Mouse (Mus musculus): ENCODE measurements around the gene Jam2. TPM values are rescaled to one million over a fixed set of nuclear protein-coding genes. Genes with fewer than 3 reads are reported as not detected.

Jam2 gene
- total and polyA plus RNA-seq, 2 experiments from 2014 or later, result 28.7 to 31.2 TPM

- Histone ChIP-seq H3K27ac (peak within 1 kb of the TSS; percentile 97), H3K9me3 (ENCODE audit: low read length) (no peaks in the 10 kb centered on the region), H3K36me3 (ENCODE audit: insufficient read depth, low read length) (peaks cover 2% of the 10 kb centered on the region; the same call in 1 of the 2 replicates), H3K4me1 (ENCODE audit: insufficient read depth, low read length) (peaks cover 3% of the 10 kb centered on the region; the same call in 1 of the 2 replicates), H3K4me3 (ENCODE audit: low read length) (peak within 1 kb of the TSS; percentile 100), H3K27me3 (ENCODE audit: insufficient read depth, low read length) (no peaks in the 10 kb centered on the region), H3K4me2 (ENCODE audit: low read depth, low read length) (peak within 1 kb of the TSS; percentile 63), H3K9ac (replicated peaks; ENCODE audit: low read length) (peak within 1 kb of the TSS; percentile 100)
- DNase-seq (ENCODE audit: low spot score) (peak; percentile 97), ATAC-seq (peak; percentile 97)
- under 1% methylated on average over 51 of the region's 52 CpGs for WGBS
- 0 out of 2 replicates have a peak, but pooled peaks have one; percentile 1 for TF ChIP-seq CTCF (IDR thresholded peaks at IDR 0.05; ENCODE audit: low read depth)
Observed at GRCm38 (mm10) chr16:84834745-84835440, 61.0 kb downstream of the Jam2 start, which contains the start of gene Gabpa. Gabpa (plus strand) TSS chr16:84834925.

GRCm38 (mm10) chr16:84835441-84835822, 61.5 kb downstream of the Jam2 start, which contains the start of gene Atp5j:
Atp5j (minus strand) TSS chr16:84835625.
- no peaks in the 10 kb centered on the region for H3K27me3 ChIP-seq (ENCODE audit: insufficient read depth, low read length)
- H3K9ac ChIP-seq (replicated peaks; ENCODE audit: low read length), result peak within 1 kb of the TSS; percentile 100
- H3K4me1 ChIP-seq (ENCODE audit: insufficient read depth, low read length), result peaks cover 3% of the 10 kb centered on the region; the same call in 1 of the 2 replicates
- peak within 1 kb of the TSS; percentile 100 for H3K4me3 ChIP-seq (ENCODE audit: low read length)
- H3K4me2 ChIP-seq (ENCODE audit: low read depth, low read length), result peak within 1 kb of the TSS; percentile 63
- TF ChIP-seq CTCF (IDR thresholded peaks at IDR 0.05; ENCODE audit: low read depth), result no peak
- H3K9me3 ChIP-seq (ENCODE audit: low read length), result no peaks in the 10 kb centered on the region
- under 1% methylated on average over 38 of the region's 57 CpGs for WGBS
- DNase-seq (ENCODE audit: low spot score) (peak; percentile 85), ATAC-seq (peak; percentile 60)
- H3K27ac ChIP-seq, result peak within 1 kb of the TSS; percentile 97
- peaks cover 5% of the 10 kb centered on the region; the same call in 1 of the 2 replicates for H3K36me3 ChIP-seq (ENCODE audit: insufficient read depth, low read length)

GRCm38 (mm10) chr16:84835823-84836743, 62.2 kb downstream of the Jam2 start:
- peaks cover 3% of the 10 kb centered on the region; the same call in 1 of the 2 replicates for H3K4me1 ChIP-seq (ENCODE audit: insufficient read depth, low read length)
- peak overlapping the region; percentile 63 for H3K4me2 ChIP-seq (ENCODE audit: low read depth, low read length)
- ATAC-seq, result no peak; the same call in 1 of the 2 replicates
- peak overlapping the region; percentile 97 for H3K27ac ChIP-seq
- peak; percentile 72 for DNase-seq (ENCODE audit: low spot score)
- H3K9me3 ChIP-seq (ENCODE audit: low read length), result no peaks in the 10 kb centered on the region
- peak overlapping the region; percentile 100 for H3K4me3 ChIP-seq (ENCODE audit: low read length)
- H3K27me3 ChIP-seq (ENCODE audit: insufficient read depth, low read length), result no peaks in the 10 kb centered on the region
- TF ChIP-seq CTCF (IDR thresholded peaks at IDR 0.05; ENCODE audit: low read depth), result no peak
- 12% methylated on average over 28 of the region's 29 CpGs for WGBS
- H3K9ac ChIP-seq (replicated peaks; ENCODE audit: low read length), result peak overlapping the region; percentile 100
- H3K36me3 ChIP-seq (ENCODE audit: insufficient read depth, low read length), result peaks cover 5% of the 10 kb centered on the region; the same call in 1 of the 2 replicates

- no peak overlapping the region for H3K4me3 ChIP-seq (ENCODE audit: low read length)
- H3K9me3 ChIP-seq (ENCODE audit: low read length), result no peaks in the 10 kb centered on the region
- H3K9ac ChIP-seq (replicated peaks; ENCODE audit: low read length), result no peak overlapping the region
- no peak for DNase-seq (ENCODE audit: low spot score)
- H3K36me3 ChIP-seq (ENCODE audit: insufficient read depth, low read length), result peaks cover 5% of the 10 kb centered on the region; the same call in 1 of the 2 replicates
- TF ChIP-seq CTCF (IDR thresholded peaks at IDR 0.05; ENCODE audit: low read depth), result no peak
- WGBS, result 86% methylated on average over 2 of the region's 2 CpGs
- H3K27ac ChIP-seq, result no peak overlapping the region
- no peak overlapping the region for H3K4me2 ChIP-seq (ENCODE audit: low read depth, low read length)
- H3K4me1 ChIP-seq (ENCODE audit: insufficient read depth, low read length), result no peaks in the 10 kb centered on the region; the same call in 1 of the 2 replicates
- ATAC-seq, result no peak
- no peaks in the 10 kb centered on the region for H3K27me3 ChIP-seq (ENCODE audit: insufficient read depth, low read length)
Observed at GRCm38 (mm10) chr16:84838576-84838975, 64.7 kb downstream of the Jam2 start.

GRCm38 (mm10) chr16:84853492-84853891, 79.6 kb downstream of the Jam2 start:
- Histone ChIP-seq H3K27ac (no peak overlapping the region), H3K36me3 (ENCODE audit: insufficient read depth, low read length) (peaks cover 50% of the 10 kb centered on the region), H3K4me3 (ENCODE audit: low read length) (no peak overlapping the region), H3K4me1 (ENCODE audit: insufficient read depth, low read length) (no peaks in the 10 kb centered on the region), H3K27me3 (ENCODE audit: insufficient read depth, low read length) (no peaks in the 10 kb centered on the region), H3K4me2 (ENCODE audit: low read depth, low read length) (no peak overlapping the region), H3K9ac (replicated peaks; ENCODE audit: low read length) (no peak overlapping the region), H3K9me3 (ENCODE audit: low read length) (no peaks in the 10 kb centered on the region)
- DNase-seq (ENCODE audit: low spot score), result no peak
- no peak for ATAC-seq
- no peak for TF ChIP-seq CTCF (IDR thresholded peaks at IDR 0.05; ENCODE audit: low read depth)
- WGBS, result 92% methylated on average over 6 of the region's 6 CpGs

- H3K4me3 ChIP-seq (ENCODE audit: low read length), result no peak overlapping the region
- H3K4me2 ChIP-seq (ENCODE audit: low read depth, low read length), result no peak overlapping the region
- H3K4me1 ChIP-seq (ENCODE audit: insufficient read depth, low read length), result no peaks in the 10 kb centered on the region
- no peak overlapping the region for H3K27ac ChIP-seq
- no peaks in the 10 kb centered on the region for H3K9me3 ChIP-seq (ENCODE audit: low read length)
- TF ChIP-seq CTCF (IDR thresholded peaks at IDR 0.05; ENCODE audit: low read depth), result no peak
- WGBS, result 87% methylated on average over 8 of the region's 8 CpGs
- H3K36me3 ChIP-seq (ENCODE audit: insufficient read depth, low read length), result 0 out of 2 replicates have a peak, but pooled peaks cover 3% of the 10 kb centered on the region
- no peak for ATAC-seq
- H3K27me3 ChIP-seq (ENCODE audit: insufficient read depth, low read length), result no peaks in the 10 kb centered on the region
- no peak for DNase-seq (ENCODE audit: low spot score)
- no peak overlapping the region for H3K9ac ChIP-seq (replicated peaks; ENCODE audit: low read length)
Observed at GRCm38 (mm10) chr16:84864656-84865055, 90.7 kb downstream of the Jam2 start.

Data from hindbrain, postnatal 0 days (tissue).